Mouse (Mus musculus) gastrocnemius, postnatal 36 days (tissue): ENCODE measurements around the gene Topbp1. TPM values are rescaled to one million over a fixed set of nuclear protein-coding genes. Genes with fewer than 3 reads are reported as not detected.
A peak's percentile ranks its signal among the peaks of the same experiment; 100 is the strongest.

ENCODE experiments used
- DNase-seq, 2 experiments: peaks; one replicate each; pipeline ENCODE4 v3.0.0; 2022
- intact Hi-C: fragments of 180-260 bp; cut with DNase I; formaldehyde crosslinking; loops from one replicate; pipeline ENCODE4 v1.15.1; 2025
- long read RNA-seq, 2 experiments: library from polyadenylated mRNA; stranded (forward); transcript quantifications; one replicate each; pipeline ENCODE4 v2.0.0; 2021
- total RNA-seq, 2 experiments: library from RNA; stranded (reverse); gene quantifications; 2 replicates each; pipeline ENCODE4 v1.2.3; 2021

Gene Topbp1
- 1 to 10 TPM; 6.1 to 7.7 TPM for total RNA-seq
- long read RNA-seq, experiment 1, full-length matches to known transcripts, result 2 of 3 reads
- long read RNA-seq, experiment 1, partial matches to known transcripts, result 0 of 3 reads
- long read RNA-seq, experiment 1, other reads (novel, unspliced or antisense), result 1 of 3 reads
- long read RNA-seq, experiment 2, full-length matches to known transcripts, result 2 of 3 reads
- long read RNA-seq, experiment 2, partial matches to known transcripts, result 1 of 3 reads
- long read RNA-seq, experiment 2, other reads (novel, unspliced or antisense), result 0 of 3 reads

DNA sequence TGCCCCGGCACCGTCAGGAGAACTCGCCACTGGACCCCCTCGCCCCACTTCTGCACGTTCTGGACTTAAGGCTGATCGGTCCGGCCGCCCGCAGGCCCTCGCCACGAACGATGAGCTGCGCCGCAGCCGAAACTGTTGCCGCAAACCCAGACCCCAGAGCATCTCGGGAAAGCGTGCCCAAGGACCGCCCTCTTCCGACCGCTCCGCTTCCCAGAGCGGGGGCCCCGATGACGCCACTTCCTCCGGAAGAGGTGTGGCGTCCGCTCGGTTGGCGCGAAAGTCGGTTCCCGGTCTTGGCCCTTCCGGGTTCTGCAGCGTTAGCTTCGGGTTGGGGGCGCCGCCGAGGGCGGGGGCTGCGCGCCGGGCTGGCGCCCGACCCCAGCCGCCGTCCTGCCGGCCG lies at the start of gene Topbp1, which contains the start of gene 1300017J02Rik:
Gene Topbp1 (plus strand): TSS at position 289 of the 400 bp plus-strand sequence.
Gene 1300017J02Rik (minus strand): TSS at position 156 of the 400 bp plus-strand sequence.
- intact Hi-C loops, result loop anchor here (5.0 kb wide), 2 partner anchors 78 to 213 kb away; no protein-coding TSS in a partner anchor
- peak; percentile 83 to 90 for DNase-seq

DNA sequence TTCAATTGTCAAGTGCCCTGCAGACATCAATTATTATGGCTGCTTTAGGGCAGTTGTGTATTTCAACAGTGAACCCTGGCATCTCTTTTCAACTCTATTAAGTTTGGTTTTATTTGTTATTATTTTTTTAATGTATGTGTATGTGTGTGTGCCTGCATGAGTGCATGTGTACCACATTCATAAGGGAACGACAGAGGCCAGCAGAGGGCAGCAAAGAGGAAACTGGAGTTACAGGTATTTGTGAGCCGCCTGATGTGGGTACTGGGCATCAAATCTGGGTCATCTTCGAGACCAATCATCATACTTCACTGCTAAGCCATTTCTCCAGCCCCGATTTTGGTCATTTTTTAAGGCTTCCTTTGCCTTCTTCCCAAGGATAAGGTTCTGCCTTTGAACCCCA lies 39.2 kb upstream of the Topbp1 start:
- no peak for DNase-seq
- intact Hi-C loops, result no loop called here

DNA sequence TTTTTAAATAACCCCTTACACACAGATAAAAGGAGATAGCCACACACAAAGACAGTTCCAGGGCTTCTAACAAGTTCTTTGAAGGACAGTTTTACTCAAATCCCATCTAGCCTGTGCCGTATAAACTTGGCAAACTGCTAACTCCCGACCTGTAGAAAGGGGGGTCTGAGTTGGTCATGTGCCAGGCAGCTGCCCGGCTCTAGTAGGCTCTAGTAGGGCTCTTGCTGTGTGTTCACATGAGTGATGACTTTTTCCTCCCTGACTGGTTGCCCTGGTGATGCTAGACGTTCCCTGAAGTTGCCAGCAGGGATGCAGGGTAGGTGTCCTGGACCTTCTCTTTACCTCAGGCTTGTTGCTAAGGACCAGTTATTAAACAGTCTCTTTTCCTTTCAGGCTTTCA lies 33.9 kb upstream of the Topbp1 start:
- intact Hi-C loops, result no loop called here
- DNase-seq, result no peak

DNA sequence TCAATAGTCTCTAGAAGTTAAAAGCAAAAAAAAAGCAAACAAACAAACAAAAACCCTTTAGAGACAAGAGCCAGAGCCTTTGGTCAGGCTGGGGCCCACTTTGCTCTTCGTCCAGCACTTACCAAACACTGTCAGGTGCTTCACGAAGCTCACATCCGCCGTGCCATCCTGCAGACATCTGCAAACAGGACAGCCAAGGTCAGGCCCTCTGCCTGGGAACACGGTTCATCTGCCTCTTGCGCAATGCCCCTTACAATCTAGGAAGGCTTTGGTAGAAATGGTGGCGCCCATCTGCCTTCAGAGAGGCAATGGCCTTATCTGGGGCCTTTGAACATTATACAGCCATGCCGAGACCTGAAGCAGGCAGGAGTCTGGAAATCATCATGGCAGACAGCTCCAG lies 30.2 kb upstream of the Topbp1 start:
- intact Hi-C loops, result no loop called here
- no peak for DNase-seq

DNA sequence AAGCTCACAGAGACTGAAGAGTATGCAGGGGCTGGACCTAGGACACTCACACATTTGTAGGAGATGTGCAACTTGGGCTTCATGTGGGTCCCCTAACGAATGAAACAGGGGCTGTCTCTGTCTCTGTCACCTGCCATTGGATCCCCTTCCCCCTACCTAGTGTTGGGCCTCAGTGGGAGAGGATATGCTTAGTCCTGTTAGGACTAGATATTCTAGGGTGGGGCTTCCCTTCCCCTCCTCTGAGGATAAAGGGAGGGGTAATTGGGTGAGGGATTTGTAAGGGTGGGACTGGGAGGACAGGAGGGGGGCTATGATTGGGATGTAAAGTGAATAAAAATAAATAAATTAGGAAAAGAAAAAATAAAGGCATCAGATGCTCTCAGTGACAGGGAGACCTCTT lies 29.3 kb upstream of the Topbp1 start:
- intact Hi-C loops, result no loop called here

DNA sequence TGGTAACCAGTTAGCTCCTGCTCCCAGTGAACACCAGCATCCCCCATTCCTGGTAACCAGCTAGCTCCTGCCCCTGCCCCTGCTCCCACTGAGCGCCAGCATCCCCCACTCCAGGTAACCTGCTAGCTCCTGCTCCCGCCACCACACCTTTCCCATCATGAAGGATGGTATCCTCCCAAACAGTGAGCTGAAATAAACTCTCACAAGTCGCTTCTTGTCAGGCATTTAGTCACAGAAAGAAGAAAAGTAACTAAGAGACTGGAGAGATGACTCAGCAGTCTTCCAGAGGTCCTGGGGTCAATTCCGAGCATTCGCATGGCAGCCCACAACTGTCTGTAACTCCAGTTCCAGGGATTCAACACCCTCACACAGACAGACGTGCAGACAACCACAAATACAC lies 28.1 kb upstream of the Topbp1 start:
- intact Hi-C loops, result no loop called here
- DNase-seq, result no peak

More for the DNA sequence above, 29.3 kb upstream of the Topbp1 start:
- DNase-seq, result no peak

DNA sequence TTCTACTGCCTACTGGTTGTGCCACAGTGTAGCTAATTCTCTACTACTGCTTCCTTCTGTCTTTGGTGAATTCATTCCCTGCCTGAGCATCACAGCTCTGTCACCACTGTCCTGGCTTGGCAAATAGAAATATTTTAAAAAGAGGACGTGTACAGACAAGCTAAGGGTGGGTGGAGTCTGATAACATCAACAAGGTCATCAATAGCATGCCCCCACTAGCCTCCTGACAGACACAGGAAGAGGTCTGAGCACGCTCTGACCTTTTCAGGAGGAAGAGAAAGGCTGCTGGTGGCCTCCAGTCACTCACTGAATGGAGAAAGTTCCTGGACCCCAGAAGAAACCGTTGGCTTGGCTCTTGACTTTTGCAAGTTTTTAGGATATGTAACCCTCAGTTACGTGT lies 18.6 kb upstream of the Topbp1 start:
- intact Hi-C loops, result no loop called here
- DNase-seq, result no peak

DNA sequence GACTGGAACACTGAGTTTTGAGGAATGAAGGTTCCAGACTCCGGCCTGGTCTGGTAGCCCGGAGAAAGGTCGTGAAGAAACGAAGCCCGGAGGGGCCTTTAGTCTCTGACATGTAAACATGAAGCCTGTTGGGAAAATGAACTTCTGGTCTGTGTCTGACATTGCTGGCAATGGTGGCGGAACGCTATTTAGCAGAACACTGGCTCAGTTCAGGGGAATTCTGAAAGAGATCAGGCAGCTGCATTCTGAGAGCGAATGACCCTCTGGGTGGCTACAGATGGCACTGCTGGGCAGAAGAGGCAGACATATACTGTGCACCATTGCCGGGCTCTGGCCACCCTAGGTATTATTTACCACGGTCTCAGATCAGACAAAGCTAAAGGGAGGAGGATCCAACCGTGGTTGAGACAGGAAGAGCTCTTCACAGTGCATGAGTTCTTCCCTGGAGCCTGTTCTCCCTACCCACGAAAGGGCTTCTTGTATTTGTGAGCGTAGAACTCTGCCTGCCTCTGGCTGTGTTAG lies 18.1 kb upstream of the Topbp1 start:
- DNase-seq, result no peak
- intact Hi-C loops, result no loop called here

DNA sequence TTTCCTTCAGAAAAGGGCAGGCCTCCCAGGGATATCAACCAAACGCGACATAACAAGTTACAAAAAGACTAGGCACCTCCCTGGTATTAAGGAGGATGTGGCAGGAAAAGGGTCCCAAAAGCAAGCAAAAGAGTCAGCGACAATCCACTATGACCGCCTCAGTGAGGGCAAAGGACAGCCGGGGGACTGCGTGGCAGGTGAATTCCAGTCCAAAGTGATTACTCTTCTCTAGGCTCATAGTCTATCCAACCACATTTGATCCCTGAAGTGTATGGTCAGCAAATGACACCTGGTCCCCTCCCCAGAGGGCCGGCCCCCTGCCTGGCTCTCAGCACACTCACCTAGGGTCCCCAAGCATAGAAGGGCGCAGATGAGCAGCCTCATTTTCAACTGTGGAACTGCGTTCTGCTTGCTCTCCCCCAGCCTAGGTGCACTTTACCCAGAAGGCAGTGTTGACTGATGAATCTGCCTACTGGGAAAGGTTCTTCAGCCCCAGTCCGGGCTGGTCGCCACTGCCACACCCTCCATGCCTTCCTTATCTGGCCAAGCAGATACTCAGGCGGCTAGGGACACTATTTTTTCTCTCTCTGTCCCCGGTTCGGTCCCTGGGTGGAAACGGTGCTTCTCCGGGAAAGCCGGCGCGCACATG lies 17.1 kb upstream of the Topbp1 start:
- no peak for DNase-seq
- intact Hi-C loops, result no loop called here

DNA sequence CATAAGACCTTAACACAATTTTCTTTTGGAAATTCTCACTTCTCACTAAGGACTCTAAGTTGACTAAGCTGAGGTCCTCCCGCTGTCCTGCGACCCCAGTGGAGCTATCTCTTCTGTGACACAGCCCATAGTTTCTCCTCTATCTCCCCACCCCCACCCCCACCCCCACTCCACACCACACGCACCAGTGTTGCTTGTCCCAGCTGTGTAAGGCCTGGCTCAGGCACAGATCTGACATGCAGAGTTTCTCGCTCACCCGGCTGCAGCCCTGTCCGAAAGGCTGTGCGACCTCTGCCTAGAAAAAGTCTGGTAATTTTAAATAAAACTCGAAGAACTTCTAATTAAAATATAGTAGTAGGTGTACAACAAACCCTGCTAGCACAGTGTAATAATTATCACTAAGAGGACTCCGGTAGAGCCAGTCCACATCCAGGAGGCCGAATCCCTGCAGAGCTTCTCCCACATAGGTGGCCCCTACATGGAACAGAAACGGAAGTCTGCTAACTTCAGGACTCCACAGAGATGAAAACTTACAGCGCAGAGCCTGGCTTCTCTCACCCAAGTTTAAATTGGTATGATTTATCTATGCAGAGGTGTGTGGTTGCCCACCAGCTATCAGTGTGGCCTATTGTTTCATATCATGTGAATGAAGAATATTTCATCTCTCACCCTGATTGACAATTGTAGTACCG lies 16.4 kb upstream of the Topbp1 start:
- no peak for DNase-seq
- intact Hi-C loops, result no loop called here

DNA sequence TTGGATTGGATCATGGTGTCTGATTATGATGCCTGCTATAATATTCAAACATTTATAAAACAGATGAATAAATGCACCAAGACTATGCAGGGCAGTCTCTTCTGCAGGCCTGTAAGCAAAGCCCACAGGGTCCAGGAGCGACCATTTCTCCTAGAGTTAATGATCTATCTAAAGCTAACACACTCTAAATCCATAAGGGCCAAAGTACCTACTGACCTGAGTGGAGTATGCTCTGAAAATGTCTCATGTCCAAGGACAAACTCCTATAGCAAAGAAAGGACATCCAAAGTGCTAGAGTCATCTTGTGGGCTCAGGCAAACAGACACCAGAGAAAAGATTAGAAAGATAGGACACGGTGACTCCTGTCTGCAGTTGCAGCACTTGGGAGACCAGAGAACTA lies 10.5 kb upstream of the Topbp1 start:
- DNase-seq, result no peak
- intact Hi-C loops, result no loop called here

DNA sequence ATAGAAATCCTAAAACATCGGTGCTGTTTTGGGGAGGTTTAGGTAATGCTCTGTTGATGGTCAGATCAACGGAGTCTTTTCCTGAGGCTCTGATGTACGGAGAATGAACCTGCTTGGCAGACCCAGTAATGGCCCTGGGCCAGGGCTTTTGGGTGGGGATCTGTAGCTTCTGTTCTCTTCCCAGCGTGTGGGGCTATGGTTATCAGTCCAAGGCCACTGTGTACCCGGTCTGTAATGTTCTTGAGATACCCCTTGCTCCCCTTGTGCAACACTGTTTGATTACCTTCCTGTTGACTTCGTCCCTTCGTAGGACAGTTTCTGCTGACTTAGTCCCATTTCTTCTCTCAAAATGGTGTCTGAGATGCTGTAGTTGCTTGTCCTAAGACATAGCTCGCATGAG lies 3.9 kb upstream of the Topbp1 start:
- intact Hi-C loops, result loop anchor here (5.0 kb wide), 2 partner anchors 74 to 209 kb away; no protein-coding TSS in a partner anchor
- no peak for DNase-seq

DNA sequence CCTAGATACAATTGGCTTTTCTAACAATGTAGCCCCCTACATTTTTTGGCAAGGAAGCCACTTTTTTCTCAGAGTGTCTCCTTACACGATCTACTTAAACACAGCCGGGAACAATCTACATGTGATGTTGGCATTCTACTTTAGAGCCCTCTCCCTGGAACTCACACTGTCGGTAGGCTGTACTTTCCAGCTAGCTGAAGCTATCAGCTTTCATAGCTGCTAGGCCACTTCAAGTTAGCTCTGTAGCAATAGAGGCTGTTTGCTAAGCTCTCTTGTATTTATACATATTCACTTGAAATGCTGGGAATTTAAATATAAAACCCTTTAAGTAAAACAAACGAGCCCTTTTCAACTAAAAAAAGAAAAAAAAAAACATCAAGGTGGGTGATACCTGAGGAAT lies 2.8 kb upstream of the Topbp1 start:
- intact Hi-C loops, result loop anchor here (2.0 to 5.0 kb wide), 3 partner anchors 75 to 210 kb away; no protein-coding TSS in a partner anchor
- no peak for DNase-seq

DNA sequence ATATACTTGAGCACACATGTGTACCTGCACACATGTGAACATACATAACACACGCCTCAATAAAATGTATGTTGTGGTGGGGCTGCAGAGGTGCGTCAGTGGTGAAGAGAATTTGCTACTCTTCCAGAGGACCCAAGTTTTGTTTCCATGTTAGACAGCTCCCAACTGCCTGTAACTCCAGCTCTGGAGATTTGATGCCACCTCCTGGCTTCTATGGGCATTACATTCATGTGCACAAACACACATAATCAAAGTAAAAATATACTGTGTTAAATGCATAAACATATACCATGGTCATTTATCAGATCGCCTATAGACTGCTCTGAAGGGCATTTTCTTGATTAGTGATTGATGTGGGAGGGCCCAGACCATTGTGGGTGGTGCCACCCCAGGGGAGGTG lies 2.3 kb upstream of the Topbp1 start:
- intact Hi-C loops, result loop anchor here (2.0 to 5.0 kb wide), 3 partner anchors 75 to 210 kb away; no protein-coding TSS in a partner anchor
- DNase-seq, result peak in 1 of 2 experiments; percentile 21

DNA sequence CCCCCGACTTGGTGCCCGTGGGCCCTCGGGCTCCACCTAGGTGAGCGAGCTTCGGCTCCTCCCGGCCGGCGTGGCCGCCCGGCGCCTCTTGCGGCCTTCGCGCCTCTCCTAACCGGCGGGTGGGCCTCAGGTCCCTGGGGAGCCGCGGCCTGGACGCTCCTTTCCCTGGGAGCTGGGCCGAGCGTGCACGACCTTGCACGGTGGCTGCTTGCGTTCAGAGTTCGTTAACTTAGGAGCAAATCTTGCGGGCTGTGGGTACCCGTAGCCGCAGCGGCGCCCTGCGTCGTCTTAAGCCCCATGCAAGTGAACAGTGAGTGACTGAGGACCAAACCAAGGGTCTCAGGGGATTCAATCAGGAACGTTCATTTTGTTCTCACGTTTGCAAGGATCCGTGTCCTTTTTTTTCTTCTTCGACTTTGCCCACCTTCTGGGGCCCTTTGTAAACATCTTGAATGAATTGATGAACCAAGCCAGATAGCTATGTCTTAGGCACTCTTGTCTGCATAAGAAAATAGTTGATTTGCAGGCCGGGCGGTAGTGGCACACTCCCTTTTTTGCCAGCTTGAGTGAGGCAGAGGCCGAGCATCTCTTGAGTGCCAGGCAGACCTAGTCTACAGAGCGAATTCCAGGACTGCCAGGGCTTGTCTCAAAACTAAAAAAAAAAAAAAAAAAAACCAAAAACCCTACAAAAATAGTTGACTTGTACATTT lies 472 bp downstream of the Topbp1 start:
- no peak for DNase-seq
- intact Hi-C loops, result no loop called here

DNA sequence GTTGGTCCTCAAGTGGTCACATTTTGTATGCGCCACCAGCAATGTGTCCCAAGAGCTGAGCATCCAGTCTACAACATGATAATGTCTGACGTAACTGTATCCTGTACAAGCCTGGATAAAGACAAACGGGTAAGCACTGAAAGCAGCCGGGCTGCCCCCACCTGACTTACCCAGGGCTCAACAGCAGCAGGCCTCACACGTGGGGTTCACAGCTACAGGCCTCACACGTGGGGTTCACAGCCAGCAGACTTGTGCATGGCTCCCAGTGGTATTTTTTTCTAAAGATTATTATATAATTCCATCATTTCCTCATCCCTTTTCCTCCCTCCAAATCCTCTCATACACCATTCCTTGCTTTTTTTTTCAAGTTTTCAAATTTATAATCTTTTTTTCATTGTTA lies 4.8 kb downstream of the Topbp1 start:
- no peak for DNase-seq
- intact Hi-C loops, result no loop called here

DNA sequence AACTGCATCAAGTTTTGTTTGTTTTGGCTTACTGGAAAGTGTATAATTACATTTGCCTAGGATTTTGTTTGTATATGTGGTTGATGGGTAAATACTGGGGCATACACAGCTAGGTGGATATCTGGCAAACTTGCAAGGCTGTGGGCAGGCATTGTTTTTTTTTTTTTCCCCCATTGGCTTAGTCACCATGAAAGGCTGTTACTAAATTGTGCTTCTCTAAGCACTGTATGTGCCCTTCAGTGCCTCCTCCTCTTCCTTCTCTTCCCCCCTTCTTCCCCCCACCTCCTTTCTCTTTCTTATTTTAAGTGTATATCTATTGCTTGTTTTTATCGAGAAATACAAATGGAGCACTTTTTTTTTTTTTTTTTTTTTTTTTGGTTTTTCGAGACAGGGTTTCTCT lies 19.7 kb downstream of the Topbp1 start:
- intact Hi-C loops, result no loop called here
- DNase-seq, result no peak

DNA sequence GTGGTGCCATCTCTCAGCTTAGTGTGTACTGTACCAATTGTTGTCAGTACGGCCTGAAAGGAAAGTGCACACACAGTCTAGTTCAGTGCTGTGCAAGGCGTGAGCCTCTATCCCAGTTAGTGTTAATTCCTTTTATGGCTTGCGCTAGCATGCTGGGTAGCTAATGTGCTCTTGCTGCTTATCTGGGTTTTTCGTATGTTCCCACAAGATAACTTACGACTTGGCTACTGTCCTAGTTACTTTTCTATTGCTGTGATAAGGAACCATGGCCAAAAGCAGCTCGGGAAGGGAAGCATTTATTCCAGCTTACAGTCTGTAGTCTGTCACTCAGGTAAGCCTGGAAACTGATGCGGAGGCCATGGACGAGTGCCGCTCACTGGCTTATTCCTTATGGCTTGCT lies 21.4 kb downstream of the Topbp1 start:
- no peak for DNase-seq
- intact Hi-C loops, result no loop called here

DNA sequence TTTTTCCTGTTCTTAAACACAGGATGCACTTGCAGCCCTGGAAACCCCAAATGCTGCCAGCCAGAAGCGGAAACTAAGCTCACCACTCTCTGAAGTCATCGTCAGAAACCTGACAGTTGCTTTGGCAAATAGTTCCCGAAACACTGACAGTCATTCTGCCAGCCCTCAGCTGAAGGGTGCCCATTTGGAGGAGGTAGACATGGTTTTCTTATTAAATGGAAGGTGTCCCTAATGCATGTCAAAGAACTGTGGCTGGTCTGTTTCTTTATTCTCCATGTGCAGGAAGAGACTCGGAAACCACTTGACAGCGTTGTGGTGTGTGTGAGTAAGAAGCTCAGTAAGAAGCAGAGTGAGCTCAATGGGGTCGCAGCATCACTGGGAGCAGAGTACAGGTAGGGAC lies 27.6 kb downstream of the Topbp1 start:
- no peak for DNase-seq
- intact Hi-C loops, result no loop called here

DNA sequence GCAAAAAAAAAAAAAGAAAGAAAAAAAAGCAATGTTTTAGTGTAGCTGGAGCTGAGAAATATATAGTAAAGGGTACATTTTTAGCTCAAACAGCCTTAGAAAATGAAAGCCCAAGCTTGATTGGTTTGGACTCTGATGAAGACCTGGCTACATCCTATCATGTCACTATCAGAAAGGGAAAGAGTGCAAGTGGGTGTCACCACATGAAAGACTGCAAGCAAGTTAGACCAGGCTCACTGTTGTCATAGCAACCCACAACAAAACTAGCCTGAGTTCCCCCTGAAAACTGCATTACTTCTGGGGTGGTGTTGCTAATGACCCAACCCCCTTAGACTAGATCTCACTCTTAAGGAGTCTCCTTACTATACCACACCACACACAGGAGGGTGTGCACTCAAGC lies 31.9 kb downstream of the Topbp1 start:
- no peak for DNase-seq
- intact Hi-C loops, result no loop called here

DNA sequence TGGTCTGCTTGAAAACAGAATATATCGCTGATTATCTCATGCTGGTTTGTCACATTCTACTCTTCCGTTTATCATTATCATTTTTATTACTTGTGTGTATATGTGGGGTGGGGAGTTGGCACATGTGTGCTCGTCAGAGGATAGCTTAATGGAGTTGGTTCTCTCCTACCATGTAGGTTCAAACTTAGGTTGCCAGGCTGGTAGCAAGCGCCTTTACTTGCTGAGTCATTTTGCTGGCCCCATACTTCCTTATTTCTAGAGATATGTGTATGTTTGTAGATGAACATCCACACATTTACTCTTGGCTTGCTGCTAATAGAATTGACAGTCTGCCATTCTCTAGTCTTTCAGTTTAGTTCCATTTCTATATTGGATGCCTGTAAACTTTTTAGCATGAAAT lies 42.0 kb downstream of the Topbp1 start:
- intact Hi-C loops, result no loop called here
- DNase-seq, result no peak
